Comparison of ENCODE assay signal across 8 mouse cellular contexts in the genomic region with DNA sequence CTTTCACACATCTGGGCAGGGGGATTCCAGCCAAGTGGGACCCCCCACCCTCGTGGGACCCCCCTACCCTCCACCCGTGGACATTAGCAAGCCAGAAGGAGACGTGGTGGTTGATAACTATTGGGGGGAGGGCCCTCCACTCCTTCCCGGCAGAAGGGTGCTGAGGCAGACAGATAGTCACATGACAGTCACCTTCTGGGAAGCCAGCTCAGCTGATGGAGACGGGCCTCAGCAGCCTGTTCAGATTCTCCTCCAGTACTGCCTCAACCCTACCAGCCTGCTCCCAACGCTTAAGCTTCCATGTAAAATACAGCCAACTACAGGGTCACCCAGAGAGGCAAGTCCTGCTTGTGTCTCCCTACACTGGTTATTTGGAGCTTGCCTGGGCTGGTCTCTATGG. TPM values are rescaled to one million over a fixed set of nuclear protein-coding genes. Genes with fewer than 3 reads are reported as not detected.
DNase-seq lines count a peak whose midpoint lies in the region; ATAC-seq and TF ChIP-seq lines count a peak whose summit lies in the region.
"Had no signal": no experiment of that assay in that cellular context is flagged by ENCODE, and none has a peak within 500 bp of the region (broad histone marks: within the 10 kb centered on the region; RNA-seq: fewer than 3 reads in every experiment).

No protein-coding gene starts in this region.

- H3K27ac ChIP-seq in embryonic facial prominence, embryonic 14.5 days (replicated peaks; ENCODE audit: low read depth, low read length) = no peak overlapping the region
- no peak overlapping the region for H3K27ac ChIP-seq in hindbrain, postnatal 0 days
- H3K27ac ChIP-seq in midbrain, embryonic 14.5 days (replicated peaks; ENCODE audit: low read depth, low read length) = no peak overlapping the region

- H3K4me3 ChIP-seq in embryonic facial prominence, embryonic 14.5 days (ENCODE audit: low read depth, low read length) = 0 out of 2 replicates have a peak overlapping the region, but pooled peaks have one; percentile 10
- H3K4me3 ChIP-seq in hindbrain, postnatal 0 days (ENCODE audit: low read length) = 0 out of 2 replicates have a peak overlapping the region, but pooled peaks have one; percentile 73
- H3K4me3 ChIP-seq in midbrain, embryonic 14.5 days (replicated peaks; ENCODE audit: low read depth, low read length) = no peak overlapping the region

- H3K27me3 ChIP-seq in embryonic facial prominence, embryonic 14.5 days (replicated peaks; ENCODE audit: control insufficient read depth, insufficient read depth, low read length) = peaks cover 53% of the 10 kb centered on the region
- peaks cover 6% of the 10 kb centered on the region; the same call in 1 of the 2 replicates for H3K27me3 ChIP-seq in hindbrain, postnatal 0 days (ENCODE audit: insufficient read depth, low read length)
- H3K27me3 ChIP-seq in midbrain, embryonic 14.5 days (ENCODE audit: control insufficient read depth, insufficient read depth, low read length) = peaks cover 48% of the 10 kb centered on the region

- DNase-seq in left cerebral cortex, postnatal 25 days (ENCODE audit: low spot score in 2 of 2) = peak; percentile 41 to 60
- no peak for DNase-seq in left cerebral cortex, postnatal 10 days (ENCODE audit: extremely low spot score in 1 of 2, low spot score in 2 of 2)
- DNase-seq in embryonic facial prominence, embryonic 14.5 days (ENCODE audit: low spot score) = no peak
- DNase-seq in hindbrain, postnatal 0 days (ENCODE audit: low spot score) = no peak
- no peak for DNase-seq in midbrain, embryonic 14.5 days
- no peak for DNase-seq in urinary bladder, postnatal 10 days (ENCODE audit: low spot score)
- no peak for DNase-seq in adipocyte (ENCODE audit: low spot score)
- DNase-seq: adrenal gland, postnatal 25 days had no signal

- WGBS in embryonic facial prominence, embryonic 14.5 days = 40% methylated on average over 6 of the region's 6 CpGs
- WGBS in hindbrain, postnatal 0 days = 25% methylated on average over 6 of the region's 6 CpGs
- WGBS in midbrain, embryonic 14.5 days = 36% methylated on average over 6 of the region's 6 CpGs

- intact Hi-C loops in left cerebral cortex, postnatal 25 days (cut with DNase I) = loop anchor here (2.0 to 10.0 kb wide), 2 partner anchors 176 to 246 kb away; partner anchors contain the start of genes Cbx6 and Npcd
- intact Hi-C loops in left cerebral cortex, postnatal 10 days (cut with DNase I) = loop anchor here (5.0 kb wide), 2 partner anchors 64 to 66 kb away; no protein-coding TSS in a partner anchor

- H3K9me3 ChIP-seq in embryonic facial prominence, embryonic 14.5 days (ENCODE audit: control insufficient read depth, low read length) = no peaks in the 10 kb centered on the region
- H3K9me3 ChIP-seq in hindbrain, postnatal 0 days (ENCODE audit: low read length) = no peaks in the 10 kb centered on the region
- H3K9me3 ChIP-seq in midbrain, embryonic 14.5 days (ENCODE audit: control insufficient read depth, low read length) = no peaks in the 10 kb centered on the region

- peak overlapping the region; percentile 99; the same call in 1 of the 2 replicates for H3K4me2 ChIP-seq in embryonic facial prominence, embryonic 14.5 days (ENCODE audit: low read depth, low read length)
- peak overlapping the region; percentile 83; the same call in 1 of the 2 replicates for H3K4me2 ChIP-seq in hindbrain, postnatal 0 days (ENCODE audit: low read depth, low read length)
- peak overlapping the region; percentile 90 for H3K4me2 ChIP-seq in midbrain, embryonic 14.5 days (ENCODE audit: low read length)

- H3K36me3 ChIP-seq in embryonic facial prominence, embryonic 14.5 days (ENCODE audit: control insufficient read depth, insufficient read depth, low read length) = no peaks in the 10 kb centered on the region
- no peaks in the 10 kb centered on the region for H3K36me3 ChIP-seq in hindbrain, postnatal 0 days (ENCODE audit: insufficient read depth, low read length)
- H3K36me3 ChIP-seq in midbrain, embryonic 14.5 days (ENCODE audit: control insufficient read depth, insufficient read depth, low read length) = no peaks in the 10 kb centered on the region

- no peak for TF ChIP-seq CTCF in hindbrain, postnatal 0 days (IDR thresholded peaks at IDR 0.05; ENCODE audit: low read depth)

- H3K4me1 ChIP-seq in embryonic facial prominence, embryonic 14.5 days (ENCODE audit: control insufficient read depth, insufficient read depth, low read length) = no peaks in the 10 kb centered on the region; the same call in 1 of the 2 replicates
- peaks cover 12% of the 10 kb centered on the region; the same call in 1 of the 2 replicates for H3K4me1 ChIP-seq in hindbrain, postnatal 0 days (ENCODE audit: insufficient read depth, low read length)
- peaks cover 18% of the 10 kb centered on the region for H3K4me1 ChIP-seq in midbrain, embryonic 14.5 days (ENCODE audit: control insufficient read depth, insufficient read depth, low read length)

- H3K9ac ChIP-seq in embryonic facial prominence, embryonic 14.5 days (ENCODE audit: low read depth, low read length) = no peak overlapping the region
- H3K9ac ChIP-seq in hindbrain, postnatal 0 days (replicated peaks; ENCODE audit: low read length) = no peak overlapping the region
- no peak overlapping the region for H3K9ac ChIP-seq in midbrain, embryonic 14.5 days (replicated peaks; ENCODE audit: low read length)

- ATAC-seq in embryonic facial prominence, embryonic 14.5 days (ENCODE audit: low read depth) = no peak
- ATAC-seq in hindbrain, postnatal 0 days = no peak
- ATAC-seq in midbrain, embryonic 14.5 days (ENCODE audit: low FRiP score, low TSS enrichment) = no peak

RNA-seq across cellular contexts. Expression of gene Pdgfb, which starts 3.6 kb away (rescaled TPM):
- total RNA-seq in left cerebral cortex, postnatal 25 days (2021) = 10 to 100 TPM; 34.0 to 36.7 TPM
- 10 to 100 TPM; 42.6 to 43.4 TPM for total RNA-seq in left cerebral cortex, postnatal 10 days (2021)
- polyA plus RNA-seq in embryonic facial prominence, embryonic 14.5 days (2014; fragmentation: Nextera tagmentation; extraction: Ambion mirVana) = 6.1 and 6.7 TPM in 2 replicates
- total RNA-seq in hindbrain, postnatal 0 days (2014; rRNA removed) = 31.0 and 33.4 TPM in 2 replicates
- polyA plus RNA-seq in hindbrain, postnatal 0 days (2015; fragmentation: Nextera tagmentation; extraction: Ambion mirVana) = 8.3 and 9.5 TPM in 2 replicates
- 4.7 and 5.1 TPM in 2 replicates for polyA plus RNA-seq in midbrain, embryonic 14.5 days (2014; fragmentation: Nextera tagmentation; extraction: Ambion mirVana)

RNA-seq across cellular contexts. Expression of gene Cbx7, which starts 40.3 kb away (rescaled TPM):
- 10 to 100 TPM; 27.1 to 29.5 TPM for total RNA-seq in left cerebral cortex, postnatal 25 days (2021)
- 1 to 10 TPM; 5.6 to 7.1 TPM for total RNA-seq in left cerebral cortex, postnatal 10 days (2021)
- 1.5 and 1.8 TPM in 2 replicates for polyA plus RNA-seq in embryonic facial prominence, embryonic 14.5 days (2014; fragmentation: Nextera tagmentation; extraction: Ambion mirVana)
- 5.1 and 9.5 TPM in 2 replicates for total RNA-seq in hindbrain, postnatal 0 days (2014; rRNA removed)
- polyA plus RNA-seq in hindbrain, postnatal 0 days (2015; fragmentation: Nextera tagmentation; extraction: Ambion mirVana) = 2.9 and 3.1 TPM in 2 replicates
- 4.4 TPM in 2 replicates for polyA plus RNA-seq in midbrain, embryonic 14.5 days (2014; fragmentation: Nextera tagmentation; extraction: Ambion mirVana)

Comparison
In these comparisons a context has a peak if more than half of its experiments do, and no peak if none do; other contexts are left out.
1. DNase-seq: peak in left cerebral cortex, postnatal 25 days (2 of 2); none in left cerebral cortex, postnatal 10 days (0 of 2), embryonic facial prominence, embryonic 14.5 days (single experiment), hindbrain, postnatal 0 days (single experiment), midbrain, embryonic 14.5 days (single experiment), urinary bladder, postnatal 10 days (single experiment) and adipocyte (single experiment).
2. Peak in every context shown above with its lines, with median percentiles within 50 percentile points of each other: H3K4me2 ChIP-seq.